Mouse (Mus musculus): ENCODE data around the gene Fabp1.
A peak's percentile ranks its signal among the peaks of the same experiment; 100 is the strongest.

Fabp1 gene

DNA sequence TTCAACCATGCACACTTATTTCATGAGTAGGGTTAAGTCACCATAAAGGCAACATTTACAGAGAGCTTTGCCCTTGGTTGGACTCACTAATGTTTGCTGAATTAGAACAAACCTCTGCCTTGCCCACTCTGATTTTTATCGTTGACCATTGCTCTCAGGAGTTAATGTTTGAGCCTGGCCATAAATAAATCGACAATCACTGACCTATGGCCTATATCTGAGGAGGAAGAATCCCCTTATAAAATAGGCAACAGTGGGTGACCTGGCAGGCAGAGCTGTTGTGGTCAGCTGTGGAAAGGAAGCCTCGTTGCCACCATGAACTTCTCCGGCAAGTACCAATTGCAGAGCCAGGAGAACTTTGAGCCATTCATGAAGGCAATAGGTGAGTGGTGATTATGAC, at the start of gene Fabp1:
Fabp1 (plus strand) TSS at position 216 of the 400 bp plus-strand sequence.
- DNase-seq (ENCODE audit: low read depth, low spot score), result no peak

DNA sequence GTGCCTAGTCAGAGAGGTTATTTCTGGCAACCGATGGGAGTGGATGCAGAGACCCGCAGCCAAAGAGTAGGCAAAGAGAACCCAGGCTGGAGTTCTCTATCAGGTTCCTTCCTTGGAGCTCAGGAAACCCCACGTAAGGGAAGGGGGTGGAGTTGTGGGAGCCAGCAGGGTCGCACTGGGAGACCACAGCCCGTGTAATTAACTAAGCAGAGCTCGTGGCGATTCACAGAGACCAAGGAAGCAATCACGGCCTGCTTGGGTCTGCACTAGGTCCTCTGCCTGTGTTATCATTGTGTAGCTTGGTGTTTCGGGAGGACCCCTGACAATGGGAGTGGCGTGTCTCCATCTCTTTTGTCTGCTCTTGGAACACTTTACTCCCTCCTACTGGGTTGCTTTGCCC, 48.5 kb upstream of the Fabp1 start:
- DNase-seq (ENCODE audit: low read depth, low spot score), result no peak

DNA sequence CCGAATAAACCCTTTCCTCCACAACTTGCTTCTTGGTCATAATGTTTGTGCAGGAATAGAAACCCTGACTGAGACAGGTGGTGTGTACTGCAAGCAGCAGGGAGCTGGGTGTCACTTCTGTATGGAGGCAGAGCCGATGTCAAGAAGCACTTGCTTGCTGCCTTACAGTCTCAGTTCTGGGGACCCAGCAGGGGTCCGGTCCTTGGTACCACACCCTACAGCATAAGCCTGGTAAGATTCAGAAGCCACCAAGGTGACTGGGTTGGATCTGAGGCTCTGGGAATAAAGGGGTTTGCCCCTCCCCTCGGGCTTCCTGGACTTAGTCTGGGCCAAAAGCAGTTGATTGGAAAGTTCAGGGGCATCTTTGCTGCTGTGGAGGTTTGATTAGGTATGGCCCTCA, 46.1 kb upstream of the Fabp1 start:
- no peak for DNase-seq (ENCODE audit: low read depth, low spot score)

DNA sequence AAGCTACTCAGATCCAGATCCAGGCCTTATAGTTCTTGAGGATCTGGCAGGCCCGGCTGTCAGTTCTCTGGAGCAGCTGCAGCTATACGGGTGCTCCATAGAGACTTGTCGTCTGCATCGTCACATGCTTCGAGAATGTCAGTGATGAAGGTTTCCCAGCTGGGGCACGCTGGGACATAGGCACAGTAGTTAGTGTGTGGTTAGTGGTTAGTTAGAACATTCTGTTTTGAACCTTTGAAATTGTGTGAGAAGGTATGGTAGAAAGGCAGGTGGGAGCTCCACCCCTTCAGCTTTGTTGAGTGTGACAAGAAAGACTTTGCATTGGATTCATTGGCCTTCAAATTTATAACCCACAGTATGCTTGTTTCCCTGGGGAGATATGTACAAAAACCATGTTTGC, 44.8 kb upstream of the Fabp1 start:
- DNase-seq (ENCODE audit: low read depth, low spot score), result no peak

DNA sequence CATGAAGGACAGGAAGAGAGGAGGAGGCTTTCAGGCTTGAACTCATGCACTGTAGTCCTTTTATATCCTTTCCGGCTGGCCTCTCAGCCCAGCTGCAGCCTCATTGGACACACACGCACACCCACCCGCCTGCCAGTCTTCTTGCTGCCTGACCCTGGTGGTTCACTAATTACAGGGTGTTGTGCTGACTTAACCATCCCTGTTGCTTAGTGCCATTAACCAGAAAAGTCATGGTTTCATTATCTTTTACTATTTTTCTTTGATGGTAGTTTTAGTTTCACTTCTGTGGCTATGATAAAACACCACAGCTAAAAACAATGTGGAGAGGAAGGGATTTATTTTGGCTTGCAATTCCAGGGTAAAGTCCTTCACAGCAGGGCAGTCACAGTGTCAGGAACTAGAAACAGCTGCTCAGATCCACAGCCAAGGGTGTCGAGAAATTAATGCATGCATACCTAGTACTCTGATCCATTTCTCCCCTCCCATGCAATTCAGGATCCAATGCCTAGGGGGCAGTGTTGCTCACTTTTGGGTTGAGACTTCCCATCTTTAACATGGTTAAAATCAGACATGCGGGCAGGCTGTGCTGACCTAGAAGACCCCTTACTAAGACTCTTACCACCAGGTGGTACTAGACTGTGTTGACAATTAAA, 42.8 kb upstream of the Fabp1 start:
- DNase-seq (ENCODE audit: low read depth, low spot score), result peak; percentile 67

DNA sequence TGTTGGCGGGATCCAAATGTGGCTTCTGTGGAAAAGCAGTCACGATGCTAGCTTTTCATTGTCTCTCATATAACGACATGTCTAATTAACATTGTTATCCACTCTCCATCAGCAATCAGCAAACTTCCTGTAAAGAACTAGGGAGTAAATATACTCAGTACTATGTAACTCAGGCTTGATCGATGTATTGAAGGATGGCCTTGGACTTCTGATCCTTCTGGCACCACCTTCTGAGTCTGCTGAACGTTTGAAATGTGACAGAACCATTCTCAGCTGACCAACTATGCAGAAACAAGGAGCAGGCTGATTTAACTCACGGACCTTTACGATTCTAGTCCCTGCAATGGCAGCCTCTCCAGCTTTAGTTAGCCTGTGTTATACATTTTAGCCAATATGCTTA, 38.3 kb upstream of the Fabp1 start:
- no peak for DNase-seq (ENCODE audit: low read depth, low spot score)

DNA sequence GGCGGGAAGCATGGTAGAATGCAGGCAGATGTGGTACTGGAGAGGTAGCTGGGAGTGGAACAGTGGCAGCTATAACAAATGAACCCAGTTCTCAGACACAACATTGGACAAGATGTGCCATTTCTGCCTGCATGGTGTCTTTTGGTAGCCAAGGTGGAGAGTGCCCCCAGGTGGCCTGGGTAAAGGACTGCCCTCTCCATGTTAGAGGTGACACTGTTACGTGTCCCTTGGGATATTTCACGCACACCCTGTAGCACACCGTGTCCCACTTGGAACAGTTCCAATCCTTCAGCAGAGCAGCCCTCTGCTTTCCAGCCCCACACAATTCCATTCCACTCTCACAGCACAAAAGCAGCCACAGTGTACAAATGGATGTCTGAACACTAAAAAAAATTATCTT, 37.4 kb upstream of the Fabp1 start:
- peak; percentile 23 for DNase-seq (ENCODE audit: low read depth, low spot score)

DNA sequence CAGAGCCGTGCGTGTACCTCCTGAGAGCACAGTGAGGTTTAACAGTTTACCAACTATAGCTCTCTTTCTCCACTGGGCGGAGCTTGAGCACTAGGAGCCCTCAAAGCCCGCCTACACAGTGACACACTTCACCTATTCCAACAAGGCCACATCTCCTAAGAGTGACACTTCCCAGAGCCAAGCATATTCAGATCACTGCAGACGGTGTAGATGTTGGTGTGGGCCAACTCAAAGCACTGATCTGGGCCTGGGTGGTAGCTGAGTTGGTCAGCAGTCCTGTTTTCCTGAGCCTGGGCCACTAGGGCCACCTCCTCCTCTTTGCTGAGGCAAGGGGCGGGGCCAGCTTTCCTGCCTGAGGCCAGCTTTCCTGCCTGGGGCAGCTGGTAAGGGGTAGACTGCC, 35.2 kb upstream of the Fabp1 start:
- DNase-seq (ENCODE audit: low read depth, low spot score), result no peak

DNA sequence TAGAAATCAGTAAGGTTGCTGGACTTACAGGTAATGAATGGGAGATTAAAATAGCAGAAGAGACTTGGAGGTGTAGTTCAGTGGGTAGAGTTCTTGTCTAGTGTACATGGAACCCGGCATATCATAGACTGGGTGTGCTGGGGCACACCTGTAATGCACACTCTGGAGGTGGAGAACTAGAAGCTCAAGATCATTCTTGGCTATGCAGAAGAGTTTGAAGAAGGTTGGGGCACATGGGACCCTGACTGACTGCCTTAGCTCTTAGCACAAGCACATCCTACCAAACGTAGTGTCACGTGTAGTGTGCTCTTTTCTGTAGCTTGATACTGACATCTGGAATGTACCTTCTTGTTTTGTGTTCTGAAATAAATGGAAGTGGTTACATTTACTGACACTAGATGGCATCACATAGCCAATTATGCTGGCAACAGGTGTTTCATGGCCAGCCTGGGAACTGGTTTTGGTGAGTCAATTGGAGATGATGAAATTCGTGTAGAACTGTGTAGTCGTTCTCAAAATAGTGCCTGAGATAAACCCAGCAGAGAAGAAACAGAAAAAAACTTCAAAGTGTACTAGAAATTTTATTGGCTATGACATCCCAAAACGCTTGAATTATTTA, 33.0 kb upstream of the Fabp1 start:
- peak; percentile 71 for DNase-seq (ENCODE audit: low read depth, low spot score)

DNA sequence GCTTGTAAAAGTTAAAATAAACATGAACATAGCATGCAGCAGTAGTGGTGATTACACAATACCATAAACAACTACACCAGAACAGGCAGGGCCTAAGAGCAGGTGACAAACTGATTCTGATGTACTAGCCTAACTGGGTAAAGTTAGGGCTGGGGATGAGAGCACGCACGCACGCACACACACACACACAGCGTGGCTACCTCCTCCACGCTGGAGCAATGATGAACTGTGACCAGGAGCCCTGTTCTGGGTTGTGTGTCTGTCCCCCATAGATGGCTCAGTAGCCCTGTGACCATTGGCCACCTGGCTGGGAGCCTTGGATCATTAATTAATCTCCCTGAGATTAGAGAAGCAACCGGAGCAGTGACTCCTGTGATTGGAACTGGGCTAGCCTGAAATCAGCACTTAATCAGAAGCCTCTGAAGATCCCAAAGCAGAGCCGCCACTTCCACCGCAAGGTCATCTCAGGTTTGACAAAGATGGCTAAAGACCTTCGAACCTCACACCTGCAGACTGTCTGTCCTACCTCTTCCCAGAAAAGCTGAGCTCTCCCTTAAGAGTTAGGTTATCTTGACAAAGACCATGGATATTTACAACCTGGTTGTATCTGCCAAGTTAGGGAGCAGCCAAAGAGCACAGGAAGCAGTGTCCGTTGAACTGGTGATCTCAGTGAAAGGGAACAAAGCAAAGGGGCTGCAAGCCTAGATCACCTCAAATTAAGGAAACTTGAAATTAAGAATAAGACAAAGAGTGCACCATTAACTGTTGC, 26.6 kb upstream of the Fabp1 start:
- DNase-seq (ENCODE audit: low read depth, low spot score), result no peak

DNA sequence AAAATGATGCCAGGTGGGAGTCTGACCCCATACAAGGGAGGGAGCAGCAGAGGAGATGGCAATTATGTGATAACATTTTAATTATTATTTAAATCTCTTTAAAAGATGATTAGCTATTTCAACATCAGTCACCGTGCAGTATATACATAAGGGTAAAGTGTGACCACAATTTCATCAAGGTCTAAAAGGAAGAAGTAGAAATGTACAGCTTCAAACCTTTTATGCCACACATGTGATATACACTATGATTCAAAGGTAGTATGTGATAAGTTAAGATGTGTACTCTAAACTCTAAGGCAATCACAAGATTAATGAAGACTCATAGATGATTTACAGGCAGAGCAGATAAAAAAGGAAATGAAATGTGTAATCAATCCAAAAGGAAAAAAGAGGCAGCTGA, 19.0 kb upstream of the Fabp1 start:
- no peak for DNase-seq (ENCODE audit: low read depth, low spot score)

DNA sequence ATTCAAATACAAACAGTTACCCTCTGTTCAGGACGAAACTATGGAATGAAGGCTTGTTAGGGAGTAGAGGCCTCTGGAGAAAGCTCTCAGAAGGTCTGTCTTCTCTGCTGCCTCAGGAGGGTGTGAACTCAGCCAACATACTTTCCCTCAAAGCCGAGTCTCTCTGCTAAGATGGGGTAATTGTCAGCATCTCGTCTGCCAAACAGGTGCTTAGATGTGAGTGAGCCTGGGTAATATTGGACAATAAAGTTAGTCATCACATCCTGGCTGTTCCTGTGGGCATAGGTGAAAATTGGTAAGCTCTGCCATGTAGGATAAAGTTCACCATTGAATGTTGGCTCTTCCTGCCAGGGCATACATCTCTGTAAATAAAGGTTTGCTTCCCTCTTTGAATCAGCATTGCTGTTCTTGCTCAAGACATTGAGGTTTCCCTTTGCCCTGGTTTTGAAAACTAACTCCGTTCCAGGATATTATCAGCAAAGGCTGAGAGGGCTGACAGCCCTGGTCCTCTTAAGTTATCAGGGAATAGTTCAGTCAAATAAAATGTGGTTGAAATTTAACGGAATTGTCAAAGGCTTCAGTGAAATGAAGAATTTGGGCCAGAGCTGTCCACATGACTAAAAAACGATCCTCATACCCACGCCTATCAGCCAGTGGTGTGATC, 14.6 kb upstream of the Fabp1 start:
- DNase-seq (ENCODE audit: low read depth, low spot score), result no peak

DNA sequence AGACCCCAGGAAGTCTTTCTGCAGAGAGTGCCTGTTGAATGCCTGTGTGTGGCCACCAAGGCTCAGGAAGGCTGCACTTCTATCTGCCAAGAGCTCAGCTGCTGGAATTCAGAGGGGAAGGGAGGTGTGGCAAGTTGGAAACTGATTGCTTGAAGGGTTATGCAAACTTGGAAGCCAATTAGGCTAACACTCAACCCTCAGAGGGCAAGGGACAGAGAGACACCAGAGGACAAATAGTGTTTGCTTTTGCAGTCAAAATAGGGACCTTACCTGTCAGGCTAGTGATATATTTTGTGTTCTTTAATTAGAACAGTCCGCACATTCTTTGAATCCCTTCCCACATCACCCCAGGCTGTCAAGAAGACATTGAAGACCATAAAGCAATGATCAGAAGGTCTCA, 10.0 kb upstream of the Fabp1 start:
- DNase-seq (ENCODE audit: low read depth, low spot score), result no peak

DNA sequence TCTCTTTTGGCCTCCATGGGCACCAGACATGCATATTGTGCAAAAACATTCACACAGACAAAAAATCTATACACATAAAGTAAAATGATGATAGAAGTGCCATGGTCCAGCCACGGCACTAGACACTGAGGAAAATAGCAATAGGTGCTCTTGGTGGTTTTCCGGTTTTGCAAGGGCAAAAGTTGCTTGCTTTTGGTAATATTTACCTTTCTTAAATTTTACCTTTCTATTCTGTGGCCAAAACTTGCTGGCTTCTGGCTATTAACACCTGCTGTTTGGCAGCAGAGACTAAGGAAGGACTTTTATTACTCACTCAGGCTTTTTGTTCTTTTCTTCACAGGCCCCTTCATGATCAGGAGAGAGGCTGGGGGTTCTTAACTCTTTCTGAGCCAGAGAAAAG, 9.1 kb upstream of the Fabp1 start:
- DNase-seq (ENCODE audit: low read depth, low spot score), result no peak

DNA sequence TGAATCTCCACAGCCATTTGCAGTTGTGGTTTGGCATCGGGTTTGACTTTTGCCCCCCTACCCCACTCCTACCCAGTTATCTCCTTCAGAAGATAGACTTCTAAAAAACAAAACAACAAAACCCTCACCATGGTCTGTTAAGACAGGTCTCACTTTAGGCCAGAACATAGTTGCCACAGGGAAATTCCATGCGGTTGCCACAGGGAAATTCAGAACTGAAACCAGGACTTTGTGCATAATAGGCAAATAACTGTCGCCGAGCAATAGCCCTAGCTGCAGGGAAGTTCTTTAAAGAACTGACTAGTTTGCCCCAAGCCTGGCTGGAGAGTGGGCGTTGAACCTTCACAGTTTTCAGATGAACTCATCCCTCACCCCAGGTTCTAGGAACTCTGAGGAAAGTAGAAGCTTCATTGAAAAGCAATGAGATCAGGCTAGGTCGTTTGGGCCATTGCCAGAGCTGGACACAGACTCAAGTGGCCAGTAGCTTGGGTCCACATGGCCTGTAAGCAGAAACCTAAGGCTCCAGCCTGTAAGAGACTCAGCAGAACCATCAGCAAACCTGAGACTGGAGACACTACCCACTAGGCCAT, 6.4 kb upstream of the Fabp1 start:
- no peak for DNase-seq (ENCODE audit: low read depth, low spot score)

DNA sequence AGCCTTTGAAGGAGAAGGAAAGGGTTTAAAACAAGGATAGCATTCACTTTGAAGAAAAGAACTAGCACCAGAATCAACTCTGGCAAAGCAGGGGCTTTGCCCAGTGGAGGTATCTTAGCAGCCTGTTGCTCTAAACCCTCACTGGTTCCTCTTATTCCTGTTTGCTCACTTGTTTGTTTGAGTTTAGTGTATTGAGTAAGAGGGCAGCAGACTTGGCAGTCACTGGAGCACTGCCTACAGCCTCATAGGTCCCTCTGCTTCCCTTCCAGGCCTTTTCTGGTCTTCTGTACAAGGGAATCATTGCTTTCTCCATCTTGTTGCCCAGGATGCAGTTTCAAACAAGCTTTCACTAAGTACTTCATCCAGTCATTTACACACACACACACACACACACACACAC, 3.5 kb upstream of the Fabp1 start:
- no peak for DNase-seq (ENCODE audit: low read depth, low spot score)

DNA sequence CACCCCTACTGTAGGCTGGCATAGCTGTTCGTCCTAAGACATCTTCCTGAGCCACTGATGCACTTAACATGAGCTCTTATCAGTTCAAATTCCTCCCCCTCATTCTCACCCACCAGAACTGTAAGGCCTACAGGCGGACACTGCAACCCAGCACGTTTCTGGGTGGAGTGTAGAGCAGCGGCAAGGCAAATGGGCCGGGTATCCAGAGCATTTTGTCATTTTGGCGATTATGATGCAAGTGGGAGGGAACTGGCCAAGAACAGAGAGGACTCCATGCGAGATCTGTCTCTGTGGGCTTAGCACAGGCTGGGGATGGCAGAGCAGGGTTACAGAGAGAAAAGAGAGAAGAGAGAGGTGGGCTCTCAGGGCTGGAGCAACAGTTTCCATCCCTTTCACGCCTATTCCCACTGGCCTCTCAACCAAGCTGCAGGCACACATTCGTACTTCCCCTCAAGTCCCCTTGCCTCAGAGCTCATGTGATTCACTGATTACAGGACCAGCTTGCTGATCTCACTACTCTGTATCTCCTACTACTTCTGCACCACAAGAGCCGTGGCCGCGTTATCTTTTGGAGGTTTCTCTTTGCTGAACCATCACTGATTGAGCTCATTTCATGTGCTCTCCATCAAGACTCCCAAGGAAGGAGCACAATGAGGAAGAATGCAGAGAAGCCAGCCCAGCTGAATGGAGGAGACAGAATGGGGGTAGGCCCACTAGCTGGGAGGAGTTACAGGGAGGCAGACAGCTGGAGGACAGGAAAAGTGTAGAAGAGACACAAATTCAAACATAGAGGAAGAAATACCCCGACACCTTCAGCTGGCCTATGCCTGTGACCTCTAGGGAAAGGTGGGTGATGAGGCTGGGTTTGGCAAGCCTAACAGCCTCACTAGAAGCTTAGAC, 1.7 kb upstream of the Fabp1 start:
- DNase-seq (ENCODE audit: low read depth, low spot score), result no peak

DNA sequence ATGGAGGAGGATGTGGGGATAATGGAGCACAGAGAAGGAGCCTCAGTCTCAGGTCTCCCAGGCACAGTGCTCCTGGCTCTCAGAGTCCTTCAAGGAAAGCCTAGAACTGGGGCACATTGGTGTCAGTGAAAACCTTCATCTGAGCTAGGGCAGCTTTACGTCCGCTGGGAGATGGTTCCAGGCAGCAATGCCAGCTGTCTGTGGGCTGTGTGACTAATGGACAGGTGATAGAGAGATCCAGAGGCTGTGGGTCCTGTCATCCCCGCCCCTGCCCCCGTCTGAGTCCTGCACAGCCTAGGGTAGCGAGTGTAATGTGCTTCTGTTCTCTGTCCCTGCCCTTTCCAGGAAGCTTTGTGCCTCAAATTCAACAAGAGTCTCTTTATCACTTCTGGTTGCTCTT, 2.3 kb downstream of the Fabp1 start:
- no peak for DNase-seq (ENCODE audit: low read depth, low spot score)

DNA sequence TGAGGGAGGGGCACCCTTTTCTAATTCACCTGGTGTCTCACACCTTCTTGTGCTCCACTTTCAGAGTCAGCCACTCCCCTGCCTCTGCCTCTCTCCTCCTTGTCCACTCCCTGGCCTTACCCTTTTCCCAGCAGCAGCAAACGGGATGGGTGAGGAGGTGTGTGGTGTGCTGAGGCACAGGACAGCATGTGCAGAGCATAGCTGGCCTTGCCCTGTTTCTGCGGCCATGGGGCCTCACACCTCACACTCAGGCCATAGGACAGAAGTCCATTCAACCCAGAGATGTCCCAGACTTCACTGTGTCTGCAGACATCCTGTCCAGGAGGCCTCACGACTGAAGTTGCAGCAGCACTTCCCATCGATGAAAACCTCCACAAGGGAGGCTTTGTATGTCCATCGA, 4.0 kb downstream of the Fabp1 start:
- no peak for DNase-seq (ENCODE audit: low read depth, low spot score)

DNA sequence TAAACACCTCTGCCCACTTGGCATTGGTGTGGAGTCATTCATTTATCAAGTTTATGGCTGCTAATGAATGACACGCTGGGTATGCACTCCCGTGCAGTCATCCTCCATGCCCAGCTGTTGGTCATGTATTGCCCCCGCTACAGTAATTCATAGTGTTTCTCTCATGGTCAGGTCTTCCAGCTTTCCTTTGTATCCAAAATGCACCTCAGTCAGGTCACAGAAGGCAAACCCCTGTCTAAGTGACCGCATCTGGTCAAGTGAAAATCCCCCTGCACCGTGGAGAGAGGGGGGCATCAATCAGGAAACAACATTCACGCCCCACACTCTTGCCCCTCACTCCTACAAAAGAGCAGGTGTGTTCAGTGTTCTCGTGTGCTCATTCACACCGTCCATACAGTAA, 4.5 kb downstream of the Fabp1 start:
- DNase-seq (ENCODE audit: low read depth, low spot score), result no peak

DNA sequence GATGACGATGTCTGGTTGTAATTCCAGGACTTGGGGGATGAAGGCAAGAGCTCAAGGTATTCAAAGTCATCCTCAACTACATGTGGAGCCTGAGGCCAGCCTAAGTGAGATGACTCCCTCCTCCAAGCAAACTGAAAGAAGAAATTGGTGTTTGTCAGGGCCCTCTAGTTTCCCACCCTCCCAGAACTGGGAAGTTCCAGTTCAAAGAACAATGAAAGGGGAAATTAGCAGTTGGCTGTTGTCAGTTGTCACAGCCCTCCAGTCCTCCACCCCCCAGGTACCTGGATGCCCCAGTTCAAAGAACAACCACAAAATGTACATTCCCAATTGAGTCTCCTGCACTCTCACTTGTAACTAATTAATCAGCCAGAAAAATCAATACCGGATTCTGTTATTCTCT, 9.1 kb downstream of the Fabp1 start:
- no peak for DNase-seq (ENCODE audit: low read depth, low spot score)

All from CD4-positive, CD25-positive, alpha-beta regulatory T cell, adult 2 months (primary cell).